Mouse (Mus musculus): Measurements from ENCODE around the gene Slc39a2. TPM values are rescaled to one million over a fixed set of nuclear protein-coding genes. Genes with fewer than 3 reads are reported as not detected.

Slc39a2 gene
- polyA plus RNA-seq, 1 experiment: 0.12 TPM

DNA sequence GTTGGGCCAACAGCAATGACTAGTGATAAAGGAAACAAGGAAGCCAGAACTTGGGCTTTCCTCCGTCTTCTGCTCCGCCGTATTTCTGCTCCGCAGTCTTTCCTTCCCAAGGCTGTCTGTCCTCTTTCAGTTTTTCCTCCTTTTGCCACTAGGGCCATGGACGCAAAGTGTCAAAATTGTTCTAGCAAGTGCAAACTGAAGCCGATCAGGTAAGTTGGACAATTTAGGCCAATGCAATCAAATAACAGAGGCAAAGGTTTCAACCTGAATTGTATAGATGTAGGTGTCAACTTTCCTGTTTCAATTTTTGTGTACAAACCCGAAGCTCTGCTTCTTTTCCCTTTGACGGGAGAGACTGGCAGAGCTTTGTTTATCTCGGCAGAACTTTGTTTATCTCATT lies 37.3 kb downstream of the Slc39a2 start:
- Histone ChIP-seq H3K36me3 (ENCODE audit: control insufficient read depth, insufficient read depth) (no peaks in the 10 kb centered on the region), H3ac (ENCODE audit: control insufficient read depth, insufficient read length) (no peak overlapping the region), H3K79me2 (ENCODE audit: control insufficient read depth, insufficient read depth) (no peaks in the 10 kb centered on the region), H3K27me3 (ENCODE audit: control insufficient read depth, insufficient read depth, insufficient read length) (no peaks in the 10 kb centered on the region), H3K4me2 (ENCODE audit: low read depth) (peak overlapping the region; percentile 86), H3K4me3 (peak overlapping the region; percentile 10)
- TF ChIP-seq CEBPB (IDR thresholded peaks at IDR 0.05; ENCODE audit: insufficient read depth, poor library complexity, severe bottlenecking): no peak
- no peak for TF ChIP-seq MYOG (IDR thresholded peaks at IDR 0.05; ENCODE audit: control insufficient read depth in 1 of 3, insufficient read depth in 1 of 3, insufficient read length in 2 of 3, low read depth in 2 of 3)
- no peak for TF ChIP-seq TCF12 (IDR thresholded peaks at IDR 0.05; ENCODE audit: insufficient read depth, poor library complexity, severe bottlenecking)
- TF ChIP-seq MYOD1 (IDR thresholded peaks at IDR 0.05; ENCODE audit: control insufficient read depth in 1 of 3, insufficient read length in 2 of 3, low read depth in 2 of 3): no peak
- no peak for TF ChIP-seq POLR2AphosphoS2 (IDR thresholded peaks at IDR 0.05; ENCODE audit: insufficient read length, low read depth)
- TF ChIP-seq USF1 (IDR thresholded peaks at IDR 0.05; ENCODE audit: low read depth): no peak
- no peak for TF ChIP-seq POLR2A (IDR thresholded peaks at IDR 0.05; ENCODE audit: insufficient read length, low read depth)
- TF ChIP-seq REST (IDR thresholded peaks at IDR 0.05; ENCODE audit: insufficient read depth, insufficient read length): no peak
- TF ChIP-seq TCF3 (IDR thresholded peaks at IDR 0.05; ENCODE audit: insufficient read length, low read depth): no peak
- no peak for TF ChIP-seq MAX (IDR thresholded peaks at IDR 0.05; ENCODE audit: low read depth)
- TF ChIP-seq E2F4 (IDR thresholded peaks at IDR 0.05; ENCODE audit: insufficient read depth): no peak
- TF ChIP-seq SRF (IDR thresholded peaks at IDR 0.05; ENCODE audit: control insufficient read depth, insufficient read length, low read depth): no peak

GRCm38 (mm10) chr14:51930824-51931223 lies 38.1 kb downstream of the Slc39a2 start:
- H3K79me2 ChIP-seq (ENCODE audit: control insufficient read depth, insufficient read depth): no peaks in the 10 kb centered on the region
- peak overlapping the region; percentile 10 for H3K4me3 ChIP-seq
- H3K36me3 ChIP-seq (ENCODE audit: control insufficient read depth, insufficient read depth): no peaks in the 10 kb centered on the region
- no peak overlapping the region for H3ac ChIP-seq (ENCODE audit: control insufficient read depth, insufficient read length)
- TF ChIP-seq MAX (IDR thresholded peaks at IDR 0.05; ENCODE audit: low read depth) (no peak), USF1 (IDR thresholded peaks at IDR 0.05; ENCODE audit: low read depth) (no peak)
- peak overlapping the region; percentile 86 for H3K4me2 ChIP-seq (ENCODE audit: low read depth)
- H3K27me3 ChIP-seq (ENCODE audit: control insufficient read depth, insufficient read depth, insufficient read length): no peaks in the 10 kb centered on the region

- no peaks in the 10 kb centered on the region for H3K79me2 ChIP-seq (ENCODE audit: control insufficient read depth, insufficient read depth)
- H3K27me3 ChIP-seq (ENCODE audit: control insufficient read depth, insufficient read depth, insufficient read length): no peaks in the 10 kb centered on the region
- no peaks in the 10 kb centered on the region for H3K36me3 ChIP-seq (ENCODE audit: control insufficient read depth, insufficient read depth)
- no peak overlapping the region for H3K4me2 ChIP-seq (ENCODE audit: low read depth)
- no peak overlapping the region for H3ac ChIP-seq (ENCODE audit: control insufficient read depth, insufficient read length)
- TF ChIP-seq USF1 (IDR thresholded peaks at IDR 0.05; ENCODE audit: low read depth) (no peak), CEBPB (IDR thresholded peaks at IDR 0.05; ENCODE audit: insufficient read depth, poor library complexity, severe bottlenecking) (no peak), POLR2AphosphoS2 (IDR thresholded peaks at IDR 0.05; ENCODE audit: insufficient read length, low read depth) (no peak), TCF12 (IDR thresholded peaks at IDR 0.05; ENCODE audit: insufficient read depth, poor library complexity, severe bottlenecking) (no peak), SRF (IDR thresholded peaks at IDR 0.05; ENCODE audit: control insufficient read depth, insufficient read length, low read depth) (no peak), POLR2A (IDR thresholded peaks at IDR 0.05; ENCODE audit: insufficient read length, low read depth) (no peak)
- no peak overlapping the region for H3K4me3 ChIP-seq
Observed at GRCm38 (mm10) chr14:51932092-51933020, 39.7 kb downstream of the Slc39a2 start.

GRCm38 (mm10) chr14:51939005-51939404 lies 46.3 kb downstream of the Slc39a2 start:
- Histone ChIP-seq H3ac (ENCODE audit: control insufficient read depth, insufficient read length) (no peak overlapping the region), H3K4me3 (no peak overlapping the region), H3K36me3 (ENCODE audit: control insufficient read depth, insufficient read depth) (no peaks in the 10 kb centered on the region), H3K79me2 (ENCODE audit: control insufficient read depth, insufficient read depth) (no peaks in the 10 kb centered on the region), H3K4me2 (ENCODE audit: low read depth) (no peak overlapping the region), H3K27me3 (ENCODE audit: control insufficient read depth, insufficient read depth, insufficient read length) (no peaks in the 10 kb centered on the region)
- TF ChIP-seq SRF (IDR thresholded peaks at IDR 0.05; ENCODE audit: control insufficient read depth, insufficient read length, low read depth) (no peak), CEBPB (IDR thresholded peaks at IDR 0.05; ENCODE audit: insufficient read depth, poor library complexity, severe bottlenecking) (no peak), MYOG (IDR thresholded peaks at IDR 0.05; ENCODE audit: control insufficient read depth in 1 of 3, insufficient read depth in 1 of 3, insufficient read length in 2 of 3, low read depth in 2 of 3) (no peak), E2F4 (IDR thresholded peaks at IDR 0.05; ENCODE audit: insufficient read depth) (no peak), TCF12 (IDR thresholded peaks at IDR 0.05; ENCODE audit: insufficient read depth, poor library complexity, severe bottlenecking) (no peak), MYOD1 (IDR thresholded peaks at IDR 0.05; ENCODE audit: control insufficient read depth in 1 of 3, insufficient read length in 2 of 3, low read depth in 2 of 3) (no peak), USF1 (IDR thresholded peaks at IDR 0.05; ENCODE audit: low read depth) (no peak), TCF3 (IDR thresholded peaks at IDR 0.05; ENCODE audit: insufficient read length, low read depth) (no peak), REST (IDR thresholded peaks at IDR 0.05; ENCODE audit: insufficient read depth, insufficient read length) (no peak), MAX (IDR thresholded peaks at IDR 0.05; ENCODE audit: low read depth) (no peak), POLR2AphosphoS2 (IDR thresholded peaks at IDR 0.05; ENCODE audit: insufficient read length, low read depth) (no peak), POLR2A (IDR thresholded peaks at IDR 0.05; ENCODE audit: insufficient read length, low read depth) (no peak)
